In genomic region chr8:87744556-87744955, GRCm38 (mm10) we compare ENCODE assay signal across 16 mouse cellular contexts.
DNase-seq lines count a peak whose midpoint lies in the region; ATAC-seq lines count a peak whose summit lies in the region.
"Had no signal": no experiment of that assay in that cellular context is flagged by ENCODE, and none has a peak within 500 bp of the region (broad histone marks: within the 10 kb centered on the region; RNA-seq: fewer than 3 reads in every experiment).

No protein-coding gene starts in this region.

- H3K4me3 ChIP-seq in forebrain, embryonic 13.5 days = no peak overlapping the region
- no peak overlapping the region for H3K4me3 ChIP-seq in hindbrain, embryonic 16.5 days (ENCODE audit: low read length)
- no peak overlapping the region for H3K4me3 ChIP-seq in midbrain, embryonic 14.5 days (replicated peaks; ENCODE audit: low read depth, low read length)
- H3K4me3 ChIP-seq: heart, embryonic 13.5 days had no signal

- ATAC-seq in forebrain, embryonic 13.5 days = no peak
- no peak for ATAC-seq in hindbrain, embryonic 16.5 days
- no peak for ATAC-seq in midbrain, embryonic 14.5 days (ENCODE audit: low FRiP score, low TSS enrichment)
- ATAC-seq: liver, postnatal 0 days had no signal

- no peaks in the 10 kb centered on the region for H3K36me3 ChIP-seq in forebrain, embryonic 13.5 days (ENCODE audit: poor library complexity, severe bottlenecking)
- no peaks in the 10 kb centered on the region for H3K36me3 ChIP-seq in hindbrain, embryonic 16.5 days (ENCODE audit: control insufficient read depth, insufficient read depth, low read length)
- 0 out of 2 replicates have a peak, but pooled peaks cover 3% of the 10 kb centered on the region for H3K36me3 ChIP-seq in midbrain, embryonic 14.5 days (ENCODE audit: control insufficient read depth, insufficient read depth, low read length)
- H3K36me3 ChIP-seq: heart, embryonic 13.5 days had no signal

- H3K9me3 ChIP-seq in forebrain, embryonic 13.5 days (replicated peaks) = no peaks in the 10 kb centered on the region
- no peaks in the 10 kb centered on the region for H3K9me3 ChIP-seq in hindbrain, embryonic 16.5 days (ENCODE audit: control insufficient read depth, low read length)
- no peaks in the 10 kb centered on the region for H3K9me3 ChIP-seq in midbrain, embryonic 14.5 days (ENCODE audit: control insufficient read depth, low read length)
- H3K9me3 ChIP-seq: heart, embryonic 13.5 days had no signal

- peaks cover 75% of the 10 kb centered on the region for H3K4me1 ChIP-seq in forebrain, embryonic 13.5 days
- peaks cover 61% of the 10 kb centered on the region for H3K4me1 ChIP-seq in hindbrain, embryonic 16.5 days (ENCODE audit: control insufficient read depth, insufficient read depth, low read depth, low read length)
- peaks cover 65% of the 10 kb centered on the region for H3K4me1 ChIP-seq in midbrain, embryonic 14.5 days (ENCODE audit: control insufficient read depth, insufficient read depth, low read length)

- peaks cover 9% of the 10 kb centered on the region; the same call in 1 of the 2 replicates for H3K27me3 ChIP-seq in forebrain, embryonic 13.5 days
- no peaks in the 10 kb centered on the region for H3K27me3 ChIP-seq in hindbrain, embryonic 16.5 days (replicated peaks; ENCODE audit: control insufficient read depth, insufficient read depth, low read length)
- H3K27me3 ChIP-seq in midbrain, embryonic 14.5 days (ENCODE audit: control insufficient read depth, insufficient read depth, low read length) = no peaks in the 10 kb centered on the region
- H3K27me3 ChIP-seq: heart, embryonic 13.5 days had no signal

- H3K9ac ChIP-seq in forebrain, embryonic 13.5 days = no peak overlapping the region
- H3K9ac ChIP-seq in hindbrain, embryonic 16.5 days (ENCODE audit: low read depth, low read length) = no peak overlapping the region
- H3K9ac ChIP-seq in midbrain, embryonic 14.5 days (replicated peaks; ENCODE audit: low read length) = no peak overlapping the region; the same call in 1 of the 2 replicates
- H3K9ac ChIP-seq: heart, embryonic 13.5 days; liver, postnatal 0 days had no signal

- peak; percentile 6 for DNase-seq in 3T3-L1 (ENCODE audit: low read depth, low spot score)
- DNase-seq in midbrain, embryonic 14.5 days = no peak
- no peak for DNase-seq in left cerebral cortex, postnatal 14 days (ENCODE audit: low spot score in 2 of 2)
- DNase-seq in cerebellum, postnatal 36 days = no peak
- DNase-seq in cerebellum, adult 9-11 months = no peak
- DNase-seq: cerebellum, adult 18-20 months; heart, postnatal 4 days; kidney, adult 11 months; kidney, postnatal 25 days; left cerebral cortex, postnatal 4 days; liver, postnatal 0 days; lung, postnatal 36 days; thymus, postnatal 25 days had no signal

- H3K27ac ChIP-seq in forebrain, embryonic 13.5 days = peak overlapping the region; percentile 88
- peak overlapping the region; percentile 1; the same call in 1 of the 2 replicates for H3K27ac ChIP-seq in hindbrain, embryonic 16.5 days (ENCODE audit: low read depth, low read length)
- peak overlapping the region; percentile 83 for H3K27ac ChIP-seq in midbrain, embryonic 14.5 days (replicated peaks; ENCODE audit: low read depth, low read length)
- H3K27ac ChIP-seq: heart, embryonic 13.5 days had no signal

- H3K4me2 ChIP-seq in forebrain, embryonic 13.5 days = peak overlapping the region; percentile 24
- H3K4me2 ChIP-seq in hindbrain, embryonic 16.5 days (ENCODE audit: low read length) = no peak overlapping the region
- no peak overlapping the region for H3K4me2 ChIP-seq in midbrain, embryonic 14.5 days (ENCODE audit: low read length)
- H3K4me2 ChIP-seq: heart, embryonic 13.5 days had no signal

- intact Hi-C loops in left cerebral cortex, postnatal 14 days (cut with DNase I) = no loop called here

- WGBS in forebrain, embryonic 13.5 days = 40% methylated on average over 6 of the region's 6 CpGs
- 59% methylated on average over 6 of the region's 6 CpGs for WGBS in hindbrain, embryonic 16.5 days
- WGBS in midbrain, embryonic 14.5 days = 73% methylated on average over 6 of the region's 6 CpGs

Comparison
In these comparisons a context has a peak if more than half of its experiments do, and no peak if none do; other contexts are left out.
1. H3K27ac ChIP-seq: peak in every context shown above with its lines; median percentile 88 in forebrain, embryonic 13.5 days; 83 in midbrain, embryonic 14.5 days; 1 in hindbrain, embryonic 16.5 days.